Mouse (Mus musculus) MEL (cell line): ENCODE measurements around the gene Pip4k2c. TPM values are rescaled to one million over a fixed set of nuclear protein-coding genes. Genes with fewer than 3 reads are reported as not detected.

Experiments used
- DNase-seq: peaks from one replicate; pipeline ENCODE4 v3.0.0; 2011; ENCODE audit warnings: low read depth, low spot score
- H3K27ac ChIP-seq: 2 replicates; pipeline ENCODE4 v1.5.1; 2012; ENCODE audit warnings: low read depth, mild to moderate bottlenecking, control low read depth, low read length, moderate library complexity; ENCODE audit not compliant: control insufficient read depth
- H3K27me3 ChIP-seq, 2 experiments: fragments of 150-350 bp in 1 of 2; sonication (generic) in 1 of 2; 2 replicates each; pipeline ENCODE4 v1.6.1; 2012; ENCODE audit warnings: low read length in 2 of 2, mild to moderate bottlenecking in 2 of 2, improper control_type of control experiment in 1 of 2, moderate library complexity in 1 of 2; ENCODE audit not compliant: insufficient read depth in 2 of 2, control insufficient read depth in 1 of 2
- H3K36me3 ChIP-seq, 2 experiments: 2 replicates each; pipeline ENCODE4 v1.6.1; 2012 to 2014; ENCODE audit warnings: low read length in 2 of 2, improper control_type of control experiment in 1 of 2, inconsistent platforms in 1 of 2, mild to moderate bottlenecking in 1 of 2; ENCODE audit not compliant: insufficient read depth in 2 of 2, control insufficient read depth in 1 of 2
- H3K4me1 ChIP-seq, 2 experiments: fragments of 150-350 bp in 1 of 2; sonication (generic) in 1 of 2; 2 replicates each; pipeline ENCODE4 v1.6.1; 2012; ENCODE audit warnings: low read length in 2 of 2, improper control_type of control experiment in 1 of 2, mild to moderate bottlenecking in 1 of 2; ENCODE audit not compliant: insufficient read depth in 2 of 2, control insufficient read depth in 1 of 2
- H3K4me3 ChIP-seq, 2 experiments: fragments of 150-350 bp in 1 of 2; sonication (generic) in 1 of 2; 2 replicates each; pipeline ENCODE4 v1.5.1; 2012; ENCODE audit warnings: low read depth in 2 of 2, low read length in 2 of 2, mild to moderate bottlenecking in 2 of 2, moderate library complexity in 2 of 2, control low read depth in 1 of 2, improper control_type of control experiment in 1 of 2; ENCODE audit not compliant: control insufficient read depth in 1 of 2, insufficient read depth in 1 of 2
- H3K79me2 ChIP-seq: 2 replicates; pipeline ENCODE4 v1.6.1; 2012; ENCODE audit warnings: mild to moderate bottlenecking, low read length, moderate library complexity; ENCODE audit not compliant: control insufficient read depth, poor library complexity, insufficient read depth
- H3K9ac ChIP-seq: 2 replicates; pipeline ENCODE4 v1.6.1; 2012; ENCODE audit warnings: low read depth, mild to moderate bottlenecking, control low read depth, low read length, moderate library complexity; ENCODE audit not compliant: control insufficient read depth, poor library complexity, severe bottlenecking
- H3K9me3 ChIP-seq: fragments of 150-350 bp; sonication (generic); replicated peaks from 2 replicates; pipeline ENCODE4 v1.6.1; 2012; ENCODE audit warnings: mild to moderate bottlenecking, low read length, improper control_type of control experiment, moderate library complexity; ENCODE audit not compliant: insufficient read depth
- CHD2 ChIP-seq: IDR thresholded peaks from 2 replicates; pipeline ENCODE4 v1.6.1; 2011; ENCODE audit warnings: low read length, improper control_type of control experiment
- E2F4 ChIP-seq: IDR thresholded peaks from 2 replicates; pipeline ENCODE4 v1.6.1; 2011; ENCODE audit warnings: low read depth, low read length, improper control_type of control experiment, borderline replicate concordance
- EP300 ChIP-seq, 2 experiments: IDR thresholded peaks; 2 replicates each; pipeline ENCODE4 v1.6.1; 2011; ENCODE audit warnings: improper control_type of control experiment in 2 of 2, low read length in 2 of 2, low read depth in 1 of 2, mild to moderate bottlenecking in 1 of 2
- ETS1 ChIP-seq: IDR thresholded peaks from 2 replicates; pipeline ENCODE4 v1.6.1; 2012; ENCODE audit warnings: low read depth, mild to moderate bottlenecking, inconsistent platforms, low read length, improper control_type of control experiment, moderate library complexity
- GABPA ChIP-seq: IDR thresholded peaks from 2 replicates; pipeline ENCODE4 v1.6.1; 2012; ENCODE audit warnings: low read depth, mild to moderate bottlenecking, inconsistent platforms, low read length, improper control_type of control experiment, moderate library complexity
- GATA1 ChIP-seq: IDR thresholded peaks from 2 replicates; pipeline ENCODE4 v1.6.1; 2011; ENCODE audit warnings: low read depth, low read length, improper control_type of control experiment
- HCFC1 ChIP-seq: IDR thresholded peaks from 2 replicates; pipeline ENCODE4 v1.6.1; 2012; ENCODE audit warnings: low read depth, mild to moderate bottlenecking, inconsistent platforms, low read length, improper control_type of control experiment, moderate library complexity
- JUND ChIP-seq: IDR thresholded peaks from 2 replicates; pipeline ENCODE4 v1.6.1; 2011; ENCODE audit warnings: low read depth, mild to moderate bottlenecking, improper control_type of control experiment, low read length
- KAT2A ChIP-seq: conservative IDR thresholded peaks from 2 replicates; pipeline ENCODE4 v1.6.1; 2012; ENCODE audit warnings: low read depth, low read length, improper control_type of control experiment, inconsistent platforms
- MAFK ChIP-seq: IDR thresholded peaks from 2 replicates; pipeline ENCODE4 v1.6.1; 2011; ENCODE audit warnings: low read depth, mild to moderate bottlenecking, low read length, improper control_type of control experiment, borderline replicate concordance
- MAX ChIP-seq: IDR thresholded peaks from 2 replicates; pipeline ENCODE4 v1.6.1; 2011; ENCODE audit warnings: low read length, improper control_type of control experiment
- MAZ ChIP-seq: IDR thresholded peaks from 2 replicates; pipeline ENCODE4 v1.6.1; 2012; ENCODE audit warnings: low read depth, mild to moderate bottlenecking, inconsistent platforms, low read length, improper control_type of control experiment
- MEF2A ChIP-seq: IDR thresholded peaks from 2 replicates; pipeline ENCODE4 v1.6.1; 2014; ENCODE audit warnings: low read depth, mild to moderate bottlenecking, inconsistent platforms, low read length, improper control_type of control experiment; ENCODE audit not compliant: poor library complexity, insufficient replicate concordance, severe bottlenecking; ENCODE audit errors: extremely low read depth
- MYB ChIP-seq: IDR thresholded peaks from 2 replicates; pipeline ENCODE4 v1.6.1; 2011; ENCODE audit warnings: mild to moderate bottlenecking, low read depth, low read length, improper control_type of control experiment
- NELFE ChIP-seq: IDR thresholded peaks from 2 replicates; pipeline ENCODE4 v1.6.1; 2011; ENCODE audit warnings: low read depth, low read length, improper control_type of control experiment
- NRF1 ChIP-seq: IDR thresholded peaks from 2 replicates; pipeline ENCODE4 v1.6.1; 2014; ENCODE audit warnings: low read depth, mild to moderate bottlenecking, inconsistent platforms, low read length, improper control_type of control experiment, moderate library complexity; ENCODE audit not compliant: poor library complexity, insufficient read depth, severe bottlenecking
- POLR2AphosphoS2 ChIP-seq: IDR thresholded peaks from 2 replicates; pipeline ENCODE4 v1.6.1; 2011; ENCODE audit warnings: low read length, improper control_type of control experiment
- POLR2AphosphoS5 ChIP-seq: IDR thresholded peaks from 2 replicates; pipeline ENCODE4 v1.6.1; 2012; ENCODE audit warnings: low read depth, borderline replicate concordance, mild to moderate bottlenecking, inconsistent platforms, low read length, moderate library complexity, mixed read lengths
- RAD21 ChIP-seq: IDR thresholded peaks from 2 replicates; pipeline ENCODE4 v1.6.1; 2011; ENCODE audit warnings: mild to moderate bottlenecking, low read depth, low read length, improper control_type of control experiment
- RCOR1 ChIP-seq: IDR thresholded peaks from 2 replicates; pipeline ENCODE4 v1.6.1; 2012; ENCODE audit warnings: low read depth, mild to moderate bottlenecking, inconsistent platforms, low read length, improper control_type of control experiment
- SIN3A ChIP-seq: IDR thresholded peaks from 2 replicates; pipeline ENCODE4 v1.6.1; 2012; ENCODE audit warnings: low read length, improper control_type of control experiment, inconsistent platforms
- SMC3 ChIP-seq: IDR thresholded peaks from 2 replicates; pipeline ENCODE4 v1.6.1; 2011; ENCODE audit warnings: low read depth, low read length, improper control_type of control experiment
- TBP ChIP-seq: IDR thresholded peaks from 2 replicates; pipeline ENCODE4 v1.8.0; 2011; ENCODE audit warnings: low read depth, low read length, improper control_type of control experiment
- TCF12 ChIP-seq: IDR thresholded peaks from 2 replicates; pipeline ENCODE4 v1.6.1; 2014; ENCODE audit warnings: low read depth, mild to moderate bottlenecking, inconsistent platforms, low read length, improper control_type of control experiment, moderate library complexity
- UBTF ChIP-seq: IDR thresholded peaks from 2 replicates; pipeline ENCODE4 v1.6.1; 2012; ENCODE audit warnings: low read depth, mild to moderate bottlenecking, inconsistent platforms, low read length, improper control_type of control experiment, moderate library complexity, borderline replicate concordance; ENCODE audit not compliant: insufficient read depth
- USF1 ChIP-seq: IDR thresholded peaks from 2 replicates; pipeline ENCODE4 v1.6.1; 2014; ENCODE audit warnings: low read depth, mild to moderate bottlenecking, inconsistent platforms, low read length, improper control_type of control experiment, moderate library complexity
- USF2 ChIP-seq, 2 experiments: IDR thresholded peaks; 2 replicates each; pipeline ENCODE4 v1.6.1; 2011 to 2012; ENCODE audit warnings: improper control_type of control experiment in 2 of 2, low read length in 2 of 2, borderline replicate concordance in 1 of 2, inconsistent platforms in 1 of 2, low read depth in 1 of 2, mild to moderate bottlenecking in 1 of 2; ENCODE audit not compliant: insufficient read depth in 1 of 2
- ZC3H11A ChIP-seq: IDR thresholded peaks from 2 replicates; pipeline ENCODE4 v1.6.1; 2012; ENCODE audit warnings: low read depth, mild to moderate bottlenecking, inconsistent platforms, low read length, improper control_type of control experiment
- ZKSCAN1 ChIP-seq: IDR thresholded peaks from 2 replicates; pipeline ENCODE4 v1.6.1; 2012; ENCODE audit warnings: low read depth, mild to moderate bottlenecking, inconsistent platforms, low read length, improper control_type of control experiment, moderate library complexity
- ZMIZ1 ChIP-seq: IDR thresholded peaks from 2 replicates; pipeline ENCODE4 v1.6.1; 2012; ENCODE audit warnings: low read depth, mild to moderate bottlenecking, inconsistent platforms, low read length, improper control_type of control experiment, moderate library complexity
- ZNF384 ChIP-seq: IDR thresholded peaks from 2 replicates; pipeline ENCODE4 v1.6.1; 2012; ENCODE audit warnings: low read depth, mild to moderate bottlenecking, inconsistent platforms, low read length, improper control_type of control experiment
- polyA plus RNA-seq, 2 experiments: library from polyadenylated mRNA; stranded (reverse) in 1 of 2; unstranded in 1 of 2; fragments of >175 nt in 1 of 2; fragments of >200 nt in 1 of 2; gene quantifications; 2 replicates each; pipeline versions ENCODE4 v1.2.1 to v1.2.4; 2012; ENCODE audit warnings: low replicate concordance in 2 of 2, low read depth in 1 of 2; ENCODE audit not compliant: insufficient read length in 2 of 2, insufficient read depth in 1 of 2, missing spikeins in 1 of 2
- total RNA-seq: library from RNA; depleted of rRNA; stranded (reverse); fragments of 300-350 nt; gene quantifications from 2 replicates; pipeline ENCODE4 v1.2.3, GENCODE M21; 2012

Gene Pip4k2c
- total and polyA plus RNA-seq, 3 experiments = 31.9 to 58.2 TPM; not detected in 1

DNA sequence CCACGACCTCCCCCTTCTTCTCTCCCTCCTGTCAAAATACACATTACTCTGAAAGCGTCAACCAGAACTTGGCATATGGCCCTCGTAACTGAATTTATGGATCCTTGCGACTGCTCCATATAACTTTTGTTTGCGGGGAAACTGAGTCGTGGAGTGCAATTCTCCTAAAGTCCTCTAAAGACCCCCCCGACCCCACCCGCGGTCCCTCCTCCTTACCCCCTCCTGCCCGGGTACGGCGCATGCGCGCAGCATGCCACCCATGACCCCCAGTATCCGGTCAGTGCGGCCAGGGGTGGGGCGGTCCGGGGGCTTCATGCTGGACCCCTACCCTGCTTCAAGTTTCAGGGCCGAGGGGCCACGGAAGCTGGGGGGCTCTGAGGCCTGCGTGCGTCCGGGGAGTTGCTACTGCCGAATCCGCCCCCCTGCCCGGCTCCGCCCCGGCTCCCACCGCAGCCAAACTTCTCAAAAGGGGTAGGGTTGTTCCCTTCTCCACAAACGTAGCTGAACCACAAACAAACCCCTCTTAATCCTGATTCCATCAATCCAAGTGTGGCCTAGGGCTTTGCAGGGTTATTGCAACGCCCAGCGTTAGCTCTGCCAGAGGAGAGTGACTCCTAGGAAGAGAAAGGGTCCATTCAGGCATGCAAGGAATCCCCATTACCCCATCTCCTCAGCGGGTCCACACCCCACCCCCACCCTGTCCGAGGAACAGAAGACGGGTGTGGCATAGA is 21.6 kb downstream of the Pip4k2c start, which contains the start of gene Arhgef25 (continued):
- TF ChIP-seq ZNF384 (no peak), POLR2AphosphoS5 (no peak), MYB (no peak), MAFK (no peak)

DNA sequence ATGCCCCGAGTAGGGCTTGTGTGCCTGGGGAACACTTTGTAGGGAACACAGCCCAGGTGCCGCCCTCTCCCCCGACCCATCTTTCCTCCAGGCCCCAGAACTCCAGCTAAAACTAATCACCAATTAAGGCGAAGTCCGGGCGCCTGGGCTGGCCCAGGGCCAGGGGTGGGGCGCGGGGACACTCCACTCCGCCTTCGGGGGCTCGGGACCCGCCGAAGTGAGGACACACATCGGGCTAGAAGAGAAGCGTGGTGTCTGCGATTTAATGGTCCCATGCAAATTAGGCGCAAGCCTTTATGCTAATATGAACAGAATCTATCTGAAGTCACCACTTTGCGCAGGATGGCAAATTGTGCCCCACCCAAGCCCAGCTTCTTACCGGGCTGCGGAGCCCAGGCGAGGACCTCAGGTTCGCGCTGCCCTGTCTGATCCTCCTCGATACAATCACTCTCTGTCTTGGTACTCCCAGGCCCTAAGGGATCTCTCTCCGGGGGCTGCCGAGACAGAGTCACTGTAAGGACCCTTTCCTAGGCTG is 22.2 kb downstream of the Pip4k2c start:
- Histone ChIP-seq H3K27ac (peak overlapping the region; percentile 96), H3K4me3 (peak overlapping the region; percentile 82 to 96)
- peak; percentile 61 for TF ChIP-seq NELFE
- TF ChIP-seq EP300 (IDR thresholded peaks at IDR 0.05; ENCODE audit: low read depth in 1 of 2, low read length in 2 of 2) = no peak
- 0 out of 2 replicates have a peak, but pooled peaks have one; percentile 17 for TF ChIP-seq MYB
- TF ChIP-seq ZKSCAN1 = 0 out of 2 replicates have a peak, but pooled peaks have one; percentile 11
- 0 out of 2 replicates have a peak, but pooled peaks have one; percentile 17 for TF ChIP-seq SMC3
- peak; percentile 51; the same call in 1 of the 2 replicates for TF ChIP-seq HCFC1
- TF ChIP-seq USF2 (IDR thresholded peaks at IDR 0.05; ENCODE audit: borderline replicate concordance in 1 of 2, insufficient read depth in 1 of 2, low read depth in 1 of 2, low read length in 2 of 2) = no peak
- no peak for TF ChIP-seq MEF2A
- TF ChIP-seq ETS1 = peak; percentile 50
- no peak for TF ChIP-seq E2F4
- TF ChIP-seq TCF12 = peak; percentile 37; the same call in 1 of the 2 replicates
- TF ChIP-seq CHD2 = no peak
- no peak for TF ChIP-seq UBTF
- no peak for TF ChIP-seq POLR2AphosphoS5
- TF ChIP-seq MAX = peak; percentile 83
- TF ChIP-seq RCOR1 = no peak
- TF ChIP-seq NRF1 = peak; percentile 52; the same call in 1 of the 2 replicates
- no peak for TF ChIP-seq JUND
- TF ChIP-seq POLR2AphosphoS2 = 0 out of 2 replicates have a peak, but pooled peaks have one; percentile 27
- TF ChIP-seq GABPA = no peak
- TF ChIP-seq TBP = peak; percentile 48; the same call in 1 of the 2 replicates
- TF ChIP-seq SIN3A = peak; percentile 51; the same call in 1 of the 2 replicates
- no peak for TF ChIP-seq ZC3H11A
- TF ChIP-seq KAT2A = no peak
- peak; percentile 53; the same call in 1 of the 2 replicates for TF ChIP-seq MAZ
- no peak for TF ChIP-seq RAD21
- TF ChIP-seq USF1 = 0 out of 2 replicates have a peak, but pooled peaks have one; percentile 3
- TF ChIP-seq MAFK = no peak
- no peak for TF ChIP-seq GATA1
- TF ChIP-seq ZMIZ1 = peak; percentile 75; the same call in 1 of the 2 replicates

More for the DNA sequence above, 22.2 kb downstream of the Pip4k2c start:
- Histone ChIP-seq H3K9me3 (no peaks in the 10 kb centered on the region), H3K79me2 (peaks cover 7% of the 10 kb centered on the region; the same call in 1 of the 2 replicates), H3K4me1 (peaks cover 2 to 32% of the 10 kb centered on the region in 2 experiments; a peak in 3 of 4 replicates), H3K36me3 (peaks cover 0 to 29% of the 10 kb centered on the region in 2 experiments; a peak in 2 of 4 replicates), H3K9ac (peak overlapping the region; percentile 88), H3K27me3 (no peaks in the 10 kb centered on the region)
- peak; percentile 92 for DNase-seq
